Mouse (Mus musculus) layer of hippocampus, postnatal 10 days (tissue): Measurements from ENCODE around the gene Ldlrad3. TPM values are rescaled to one million over a fixed set of nuclear protein-coding genes. Genes with fewer than 3 reads are reported as not detected.
A peak's percentile ranks its signal among the peaks of the same experiment; 100 is the strongest.

Experiments used
- DNase-seq, 2 experiments: peaks; one replicate each; pipeline ENCODE4 v3.0.0; 2021; ENCODE audit warnings: low spot score in 2 of 2
- total RNA-seq, 2 experiments: library from RNA; stranded (reverse); gene quantifications; 2 replicates each; pipeline ENCODE4 v1.2.3; 2021

Ldlrad3 gene
- total RNA-seq, 2 experiments from 2014 or later = 15.4 to 15.5 TPM

DNA sequence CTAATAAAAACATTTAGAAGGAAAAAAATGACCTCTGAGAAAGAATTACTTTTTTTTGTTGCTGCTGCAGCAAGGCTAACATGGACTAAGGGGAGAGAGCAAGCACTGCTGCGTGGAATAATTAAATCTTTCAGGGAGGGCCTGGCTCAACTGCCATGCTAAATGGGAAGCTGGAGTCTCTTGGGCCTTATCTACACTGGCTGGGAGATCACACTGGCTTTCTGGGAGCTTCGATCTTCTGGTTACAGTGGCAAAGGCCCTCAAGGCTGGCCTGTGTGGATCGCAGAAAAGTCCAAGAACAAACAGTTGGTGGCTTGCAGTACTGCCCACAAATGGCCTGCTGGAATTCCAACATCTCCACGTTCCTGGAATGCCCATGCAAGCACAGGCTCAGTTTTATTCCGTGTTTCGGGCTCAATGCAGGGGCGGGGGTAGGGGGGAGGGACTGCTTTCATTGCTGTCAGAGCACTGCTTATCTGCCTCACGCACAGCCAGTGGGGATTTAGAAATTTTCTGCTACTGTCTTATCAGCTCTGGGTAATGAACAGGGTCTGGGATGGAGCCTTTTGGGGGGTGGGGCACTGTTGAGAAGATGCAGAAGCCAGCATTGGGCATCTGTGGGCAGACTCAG is 180.7 kb downstream of the Ldlrad3 start:
- no peak for DNase-seq

DNA sequence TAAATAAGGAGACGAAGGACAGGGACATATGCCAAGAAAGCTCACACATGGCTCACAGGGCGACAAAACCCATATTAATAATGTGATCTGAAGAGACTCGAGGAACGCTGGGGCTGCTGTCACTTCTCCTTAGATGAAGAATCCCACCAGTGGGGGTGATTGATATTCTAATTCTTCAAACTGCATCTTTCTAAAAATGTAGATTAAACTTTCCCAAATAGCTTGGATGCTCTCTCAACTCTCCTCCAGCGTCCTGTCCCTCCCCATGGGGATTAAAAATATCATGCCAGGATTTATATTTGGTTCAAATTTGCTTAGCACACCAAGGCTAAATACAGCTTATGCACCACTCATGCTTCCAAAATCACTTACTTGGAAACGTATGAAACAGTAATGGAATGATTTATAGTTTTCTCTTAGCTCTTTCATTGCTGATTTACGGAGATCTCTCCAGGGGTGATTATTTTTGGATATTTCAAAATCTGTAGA is 182.4 kb downstream of the Ldlrad3 start:
- no peak for DNase-seq

DNA sequence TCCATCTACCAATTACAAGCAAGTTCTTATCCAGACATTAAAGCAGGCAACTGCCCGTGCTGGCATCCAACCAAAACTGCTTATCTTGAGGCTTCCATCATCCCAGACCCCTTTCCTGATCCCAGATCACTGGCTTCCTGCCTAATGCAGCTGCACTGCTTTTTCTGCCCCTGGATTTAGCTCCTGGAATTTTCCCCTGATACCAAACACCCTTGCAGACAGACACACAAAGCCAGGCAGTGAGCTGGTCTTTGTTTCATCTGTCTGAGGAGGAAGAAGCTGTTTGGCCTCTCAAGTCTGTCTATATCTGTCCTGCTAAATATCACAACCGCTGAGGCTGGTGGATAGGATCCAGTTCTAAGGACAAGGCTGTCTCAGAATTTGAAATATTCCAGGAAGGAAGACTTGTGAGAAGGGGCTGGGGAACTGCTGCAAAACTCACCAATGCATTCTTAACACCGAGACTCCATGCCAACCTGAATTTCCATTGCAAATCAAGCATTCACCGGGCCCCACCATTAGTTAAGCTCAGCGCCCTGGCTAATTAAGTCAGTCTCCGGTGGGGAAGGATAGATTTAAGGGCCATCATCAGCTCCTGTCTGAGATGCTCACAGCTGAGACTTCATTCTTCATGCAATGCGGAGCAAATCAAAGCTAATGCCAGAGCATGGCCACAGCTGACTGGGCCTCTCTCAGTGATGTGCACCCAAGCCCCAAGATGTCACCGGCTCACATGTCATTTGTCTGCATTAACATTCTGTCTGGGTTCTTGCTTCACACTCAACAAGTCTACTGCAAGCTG is 183.0 kb downstream of the Ldlrad3 start:
- DNase-seq = no peak

DNA sequence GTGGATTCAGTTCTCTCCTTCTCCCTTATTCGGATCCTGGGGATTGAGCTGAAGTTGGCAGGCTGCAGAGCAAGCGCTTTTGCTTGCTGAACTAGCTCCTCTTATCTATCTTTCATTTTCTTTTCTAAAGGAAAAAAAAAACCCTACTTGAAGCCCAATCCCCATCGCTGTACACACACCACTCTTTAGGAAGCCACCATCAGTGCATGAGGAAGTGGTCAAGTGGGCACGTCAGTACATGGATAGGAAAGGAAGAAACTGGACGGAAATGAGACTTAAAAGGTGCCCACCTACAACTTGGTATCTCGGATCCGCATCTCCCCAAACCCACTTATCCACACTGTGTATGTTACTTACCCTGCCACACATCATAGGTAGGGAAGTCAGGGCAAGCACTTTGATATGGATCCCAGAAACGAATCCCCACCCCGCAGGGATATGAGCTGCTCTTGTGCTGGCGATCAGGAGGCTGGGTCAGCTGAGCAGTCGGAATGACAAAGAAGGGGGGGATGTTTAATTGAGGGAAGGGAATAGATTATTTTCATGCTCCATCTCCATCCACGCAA is 183.7 kb downstream of the Ldlrad3 start:
- DNase-seq = no peak

DNA sequence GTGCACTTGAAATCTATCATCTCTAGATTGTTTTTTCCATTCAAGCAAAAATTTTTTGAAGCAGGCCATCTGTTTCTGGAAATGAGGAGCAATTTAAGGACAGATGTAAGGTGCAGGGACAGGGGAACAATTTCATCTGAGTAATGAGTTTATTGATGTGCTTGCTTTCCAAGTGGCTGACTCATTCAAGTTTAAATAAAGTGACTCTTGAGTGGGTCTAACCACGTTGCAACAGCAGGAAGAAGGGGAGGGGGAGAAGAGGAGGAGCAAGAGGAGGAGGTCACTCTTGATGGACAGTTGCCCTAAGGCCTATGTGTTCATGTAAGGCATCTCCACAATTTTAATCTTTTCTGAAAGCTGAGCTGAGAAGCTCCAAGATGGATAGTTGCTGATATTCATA is 184.5 kb downstream of the Ldlrad3 start:
- DNase-seq = no peak

DNA sequence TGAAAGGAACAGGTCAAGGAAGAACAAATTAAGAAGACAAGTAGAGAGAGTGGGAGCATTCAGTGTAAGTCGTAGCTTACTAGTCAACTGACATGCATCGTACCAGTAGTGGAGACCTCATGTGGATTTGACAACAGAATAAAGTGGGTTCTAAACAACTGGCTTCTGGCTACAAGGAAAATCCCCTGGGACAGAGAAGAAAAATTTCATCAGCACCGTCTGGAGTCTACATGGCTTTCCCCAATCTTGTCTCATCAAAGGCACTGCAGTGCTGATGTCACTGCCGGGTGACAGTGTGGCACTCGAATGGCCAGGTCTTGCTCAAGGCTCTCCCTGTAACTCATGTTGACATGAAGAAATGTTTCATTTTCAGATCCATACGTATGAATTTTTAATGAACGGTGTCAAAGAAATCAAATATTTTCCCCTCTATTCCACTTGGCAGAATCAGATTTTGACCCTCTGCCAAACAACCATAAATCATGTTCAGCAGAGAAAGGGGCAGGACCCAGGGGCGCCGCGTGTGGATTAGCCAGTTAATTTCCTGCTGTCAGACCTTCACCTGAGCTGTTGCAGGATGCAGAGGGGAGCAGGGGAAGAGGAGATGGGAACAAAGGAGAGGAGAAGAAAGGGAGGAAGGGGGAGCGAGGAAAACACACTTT is 187.1 kb downstream of the Ldlrad3 start:
- no peak for DNase-seq

DNA sequence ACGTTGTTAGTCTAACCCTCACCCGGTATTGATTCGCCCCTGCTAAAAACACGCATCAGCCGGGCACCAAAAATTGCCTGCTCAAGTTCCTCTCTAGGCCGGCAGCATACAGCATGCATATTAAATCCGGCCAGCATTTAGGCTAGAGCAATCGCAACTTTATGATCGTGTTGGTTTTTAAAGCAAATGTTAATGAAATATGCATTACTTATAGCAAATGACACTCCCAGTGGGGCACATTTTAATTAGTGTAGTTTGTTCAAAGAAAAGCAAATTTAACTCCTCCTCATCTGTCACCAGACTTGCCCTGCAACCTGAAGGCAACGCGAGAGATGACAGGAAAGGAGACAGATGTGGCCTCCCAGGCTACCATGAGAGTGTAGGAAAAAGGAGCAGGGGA is 189.2 kb downstream of the Ldlrad3 start:
- DNase-seq = no peak

DNA sequence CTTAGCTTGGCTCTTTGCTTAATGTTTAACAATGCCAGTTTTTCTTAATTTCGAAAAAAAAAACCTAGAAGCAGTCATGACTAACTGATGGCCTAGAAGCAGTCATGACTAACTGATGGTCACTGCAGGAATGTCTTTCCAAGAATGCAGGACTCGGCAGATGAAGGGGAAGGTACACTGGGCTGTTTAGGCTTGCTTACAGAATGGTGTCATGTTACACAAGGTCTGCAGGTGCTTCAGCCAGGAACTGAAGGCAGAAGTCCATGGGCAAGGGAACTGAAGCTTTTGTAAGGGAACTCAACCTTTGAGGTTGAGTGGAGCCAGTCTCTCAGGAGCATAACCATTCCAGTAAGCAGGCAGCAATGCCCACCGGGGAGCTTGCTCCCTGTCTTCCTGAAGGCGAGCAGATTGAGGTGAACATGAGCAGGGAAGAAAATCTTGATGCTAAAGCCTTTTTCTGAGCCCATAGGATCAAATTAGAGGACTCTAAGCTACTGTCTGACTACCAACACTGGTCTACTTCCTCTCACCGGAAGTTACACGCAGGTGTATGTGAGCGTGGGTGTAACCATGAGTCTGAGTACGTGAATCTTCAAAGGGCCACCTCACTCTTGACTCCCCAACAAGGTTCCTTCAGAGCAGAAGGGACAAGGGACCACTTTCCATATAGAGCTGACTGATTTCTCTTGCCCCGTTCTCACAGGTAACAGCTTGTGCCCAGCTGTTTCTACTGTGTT is 193.4 kb downstream of the Ldlrad3 start:
- no peak for DNase-seq

DNA sequence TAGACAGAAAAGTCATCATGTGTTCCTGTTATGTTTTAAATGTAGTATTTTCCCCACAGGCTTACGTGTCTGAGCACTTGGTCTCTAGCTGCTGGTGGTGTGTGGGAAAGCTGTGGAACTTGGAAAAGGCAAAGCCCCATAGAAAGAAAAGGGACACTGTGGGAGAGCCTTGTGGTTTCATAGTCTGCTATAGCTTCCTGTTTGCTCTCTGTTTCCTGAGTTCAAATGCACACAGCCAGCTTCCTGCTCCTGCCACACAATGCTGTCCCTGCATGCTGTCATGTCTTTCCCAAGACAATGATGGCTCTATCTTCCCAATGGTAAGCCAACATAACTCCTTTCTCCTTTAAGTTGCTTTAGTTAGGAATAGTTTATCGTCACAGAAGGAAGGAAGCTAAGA is 194.5 kb downstream of the Ldlrad3 start:
- no peak for DNase-seq

DNA sequence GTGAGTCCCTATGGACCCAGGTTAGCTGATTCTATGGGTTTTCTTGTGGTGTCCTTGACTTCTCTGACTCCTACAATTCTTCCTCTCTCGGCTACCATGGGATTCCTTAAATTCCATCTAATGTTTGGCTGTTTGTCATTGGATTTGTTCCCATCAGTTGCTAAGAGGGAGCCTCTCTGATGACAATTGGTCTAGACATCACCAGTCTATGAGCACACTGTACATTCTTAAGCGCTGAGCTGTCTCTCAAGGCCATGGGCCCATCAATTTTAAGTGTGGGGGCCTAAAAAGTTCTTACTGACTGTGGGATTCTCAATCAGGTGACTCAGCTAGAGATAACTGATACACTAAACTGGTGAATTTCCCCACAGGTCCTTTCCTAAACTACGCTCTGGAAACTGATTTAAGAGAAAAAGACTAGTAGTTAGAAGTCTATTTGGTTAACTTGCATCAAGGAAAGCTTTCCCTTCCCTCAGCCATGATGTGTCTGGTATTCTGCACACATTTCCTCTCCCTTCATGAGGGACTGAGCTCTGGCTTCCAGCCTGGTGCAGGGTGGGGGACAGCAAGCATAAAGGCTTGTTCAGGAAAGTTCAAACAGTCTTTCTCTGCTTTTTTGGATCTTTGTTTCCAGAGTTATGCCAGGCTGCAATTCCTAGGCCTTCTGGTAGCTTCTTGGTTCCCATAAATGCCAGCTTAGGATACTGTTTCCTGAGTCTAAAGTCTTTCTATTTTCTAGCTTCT is 199.7 kb downstream of the Ldlrad3 start:
- peak in 1 of 2 experiments; percentile 28 for DNase-seq

DNA sequence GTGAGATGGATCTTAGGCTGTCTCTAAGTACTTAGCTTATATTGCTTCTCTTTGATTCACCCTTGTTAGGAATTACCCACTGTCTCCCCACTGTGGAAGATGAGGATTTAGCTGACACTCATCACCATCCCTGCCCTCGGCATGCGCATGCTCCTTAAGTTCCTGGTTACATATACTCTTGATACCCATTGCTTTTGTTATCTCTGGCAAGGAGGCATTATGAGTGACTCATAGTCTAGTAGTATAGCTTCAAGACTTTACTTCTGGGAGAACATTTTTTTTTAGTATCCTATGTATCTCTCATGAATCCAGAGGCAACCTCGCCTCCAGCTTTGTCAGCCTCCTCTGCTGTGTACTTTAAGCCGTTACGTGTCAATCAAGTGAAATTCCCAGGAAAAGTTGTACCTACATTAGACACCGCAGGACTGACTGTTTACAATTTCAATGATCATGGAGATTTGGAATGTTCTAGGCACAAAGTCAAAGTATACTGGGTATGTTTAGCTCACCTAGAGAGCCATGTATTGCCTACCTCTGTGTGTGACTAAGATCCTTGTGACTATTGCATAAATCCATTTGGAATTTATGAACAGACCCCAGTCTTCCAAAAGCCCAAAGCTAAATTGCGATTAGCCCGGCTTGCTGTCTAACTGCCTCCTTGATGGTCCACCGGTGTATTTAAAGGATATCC is 202.2 kb downstream of the Ldlrad3 start:
- DNase-seq = no peak

DNA sequence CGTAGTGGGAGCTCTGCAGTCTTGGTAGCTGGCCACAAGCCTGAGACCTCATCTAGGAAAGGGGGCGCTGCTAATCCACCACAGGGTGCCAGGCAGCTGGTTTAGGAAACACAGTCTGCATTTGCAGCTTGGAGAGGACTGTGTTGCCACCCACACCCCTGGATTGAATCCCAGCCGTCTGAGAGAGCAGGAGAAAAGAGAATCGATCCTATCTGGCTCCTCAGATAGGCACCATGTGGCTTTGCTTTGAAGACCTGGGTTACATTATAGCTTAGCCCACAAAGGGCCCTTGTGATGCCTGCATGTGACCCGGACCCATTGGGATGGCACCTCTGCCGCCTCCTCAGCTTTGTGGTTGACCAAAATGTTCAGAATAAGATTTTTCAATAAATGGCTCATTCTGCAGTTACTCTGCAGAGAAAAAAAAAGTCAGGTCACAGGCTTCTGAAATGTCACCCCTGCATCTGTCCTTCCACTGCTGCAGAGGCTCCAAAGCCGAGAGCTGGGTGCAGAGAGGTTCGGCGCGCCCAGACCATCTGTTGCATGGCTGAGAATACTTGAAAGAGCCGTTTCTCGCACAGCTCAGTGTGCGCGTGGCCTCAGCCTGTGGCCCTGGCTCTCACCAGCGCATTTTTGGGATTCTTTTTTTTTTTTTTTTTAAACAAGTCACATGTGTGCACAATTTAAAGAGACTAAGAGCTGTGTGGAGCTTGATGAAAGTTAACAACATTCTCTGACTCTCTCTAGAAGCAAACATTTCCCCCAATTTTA is 202.9 kb downstream of the Ldlrad3 start:
- DNase-seq = peak; percentile 80 to 86

DNA sequence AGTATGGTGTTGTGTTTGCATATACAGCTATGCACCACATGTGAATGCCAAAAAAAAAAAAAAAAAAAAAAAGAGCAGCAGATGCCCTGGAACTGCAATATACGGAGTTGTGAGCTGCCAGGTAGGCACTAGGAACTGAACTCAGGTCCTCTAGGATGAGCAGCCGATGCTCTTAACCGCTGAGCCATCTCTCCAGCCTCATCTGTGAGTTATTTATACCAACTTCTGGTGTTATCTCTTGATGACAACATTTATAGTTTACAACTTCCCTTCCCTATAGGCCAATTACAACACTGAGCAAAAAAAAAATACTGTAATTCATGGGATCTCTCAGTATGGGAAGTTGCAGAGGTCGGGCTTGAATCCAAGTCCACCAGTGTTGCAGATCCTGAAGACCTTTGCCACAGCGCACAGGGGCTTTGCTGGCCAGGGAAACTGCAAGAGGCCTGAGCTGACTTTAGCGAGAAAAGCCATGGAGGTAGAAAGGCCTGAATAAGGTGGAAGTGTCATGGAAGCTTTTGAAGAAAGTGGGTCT is 204.2 kb downstream of the Ldlrad3 start:
- no peak for DNase-seq

DNA sequence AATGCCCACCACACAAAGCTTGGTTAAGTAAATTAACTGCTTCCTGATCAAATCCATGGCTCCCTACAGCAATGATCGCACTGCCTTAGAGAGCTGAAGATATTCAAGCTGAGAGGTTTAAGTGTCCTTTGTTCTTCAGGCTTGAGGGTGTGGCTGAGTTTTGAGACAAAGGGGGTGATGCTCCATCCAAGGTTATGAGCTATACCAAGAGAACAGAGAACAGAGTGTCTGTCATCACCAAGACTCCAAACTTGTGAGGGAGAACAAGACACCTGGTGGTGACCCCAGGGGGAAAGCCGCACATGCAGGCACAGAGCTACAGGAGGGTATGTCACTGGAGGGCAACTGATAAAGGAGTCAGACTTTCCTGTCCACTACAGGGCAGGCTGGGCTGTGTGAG is 205.0 kb downstream of the Ldlrad3 start:
- no peak for DNase-seq

DNA sequence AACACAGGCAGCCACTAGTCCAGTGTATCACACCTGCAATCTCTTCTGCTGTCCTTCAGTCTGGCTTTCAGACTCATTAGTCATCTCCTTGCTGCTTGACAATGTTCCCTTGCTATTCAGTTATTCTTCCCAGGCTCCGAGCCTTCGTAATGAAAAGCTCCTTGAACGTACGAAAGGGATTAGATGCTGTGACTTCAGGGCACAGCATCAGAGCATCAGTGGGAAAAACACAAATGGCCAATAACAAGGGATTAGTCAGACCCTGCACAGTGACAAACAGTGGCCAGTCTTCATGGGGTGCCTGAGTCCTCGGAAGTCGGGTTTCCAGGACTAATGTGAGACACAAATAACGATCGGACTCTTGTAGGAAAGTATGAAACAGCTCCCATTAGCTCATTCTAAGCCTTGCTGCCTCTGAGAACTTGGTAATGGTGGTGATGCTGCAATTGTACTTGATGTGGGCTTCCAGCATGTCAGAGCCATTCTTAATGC is 205.7 kb downstream of the Ldlrad3 start:
- DNase-seq = no peak

DNA sequence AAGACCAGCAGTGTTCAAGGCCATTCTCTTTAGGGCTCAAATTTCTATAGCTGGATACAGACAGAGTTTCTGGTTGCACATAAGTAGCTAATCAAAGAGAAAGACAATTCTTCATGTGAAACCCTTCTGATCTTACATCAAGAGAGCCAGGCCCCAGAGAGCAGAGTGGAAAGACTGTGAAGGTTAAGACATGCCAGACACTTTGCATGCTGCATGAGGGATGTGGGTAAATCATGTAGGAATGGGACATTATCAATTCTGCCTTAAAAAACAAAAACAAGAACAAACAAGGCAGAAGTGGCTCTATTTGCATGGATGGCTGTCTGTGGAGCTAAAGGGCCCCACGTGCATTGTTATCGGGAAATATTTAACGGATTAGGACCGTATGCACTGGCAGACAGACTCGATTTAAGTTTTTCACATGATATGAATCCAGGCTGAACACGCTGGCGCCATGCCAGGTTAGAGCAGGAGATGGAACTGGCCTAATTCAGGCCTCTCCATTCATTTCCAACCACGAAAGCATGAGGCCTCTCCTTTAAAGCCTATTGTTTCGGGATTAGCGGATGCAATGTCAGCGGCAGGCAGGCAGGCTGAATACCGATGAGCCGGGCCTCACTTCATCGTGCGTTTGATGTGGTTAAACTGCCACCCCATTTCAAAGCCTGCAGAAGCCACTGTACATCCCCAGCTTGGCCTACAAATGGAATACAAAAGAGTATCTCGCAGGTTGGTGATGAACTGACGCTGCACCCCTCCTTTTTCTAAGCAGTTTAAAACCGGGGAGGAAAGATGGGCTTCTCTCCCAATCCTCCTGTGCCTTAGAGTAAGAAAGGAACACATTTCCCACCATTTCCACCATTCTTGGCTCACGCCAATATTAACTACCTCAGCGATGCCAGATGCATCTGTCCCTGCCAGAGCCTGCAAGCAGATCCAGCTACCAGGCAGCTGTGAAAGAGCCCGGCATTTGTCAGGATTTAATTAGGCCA is 207.4 kb downstream of the Ldlrad3 start:
- peak; percentile 43 to 55 for DNase-seq

DNA sequence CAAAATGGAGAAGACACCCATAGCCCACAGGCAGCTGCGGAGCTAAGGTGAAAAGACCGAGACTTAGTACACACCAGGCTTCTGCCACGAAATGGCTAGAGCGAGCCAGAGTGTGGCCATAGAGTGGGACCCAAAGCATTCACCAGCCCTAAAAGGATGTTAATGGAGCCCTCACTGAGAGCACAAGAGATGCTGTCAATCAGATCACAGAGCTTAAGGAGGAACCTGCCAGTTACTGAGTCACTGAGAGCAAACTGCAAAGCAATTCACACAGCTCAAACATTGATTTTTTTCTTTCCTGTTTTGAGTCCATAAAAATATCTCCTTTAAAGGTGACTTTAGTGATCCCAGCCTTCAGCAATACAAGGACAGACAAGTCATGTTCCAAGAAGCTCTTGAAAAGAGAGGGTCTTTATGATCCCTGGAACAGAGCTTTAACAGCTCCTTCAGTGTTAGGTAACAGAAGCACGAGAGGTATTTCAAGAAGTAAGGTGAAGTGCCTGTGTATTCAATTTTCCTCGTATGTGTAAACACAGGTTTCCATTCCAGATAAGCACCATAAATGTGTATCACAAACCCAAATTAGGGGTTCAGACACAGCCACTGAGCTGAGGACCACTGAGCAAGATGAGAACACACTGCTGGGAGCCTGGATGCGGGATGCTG is 209.7 kb downstream of the Ldlrad3 start:
- no peak for DNase-seq
